Mouse (Mus musculus): ENCODE results near the gene Kif22.

Kif22 gene

GRCm38 (mm10) chr7:127016971-127017949, 25.0 kb downstream of the Kif22 start, which contains the start of gene Pagr1a:
Gene Pagr1a, minus strand, starts transcription at chr7:127017352.
- peak; percentile 98 for DNase-seq

DNA sequence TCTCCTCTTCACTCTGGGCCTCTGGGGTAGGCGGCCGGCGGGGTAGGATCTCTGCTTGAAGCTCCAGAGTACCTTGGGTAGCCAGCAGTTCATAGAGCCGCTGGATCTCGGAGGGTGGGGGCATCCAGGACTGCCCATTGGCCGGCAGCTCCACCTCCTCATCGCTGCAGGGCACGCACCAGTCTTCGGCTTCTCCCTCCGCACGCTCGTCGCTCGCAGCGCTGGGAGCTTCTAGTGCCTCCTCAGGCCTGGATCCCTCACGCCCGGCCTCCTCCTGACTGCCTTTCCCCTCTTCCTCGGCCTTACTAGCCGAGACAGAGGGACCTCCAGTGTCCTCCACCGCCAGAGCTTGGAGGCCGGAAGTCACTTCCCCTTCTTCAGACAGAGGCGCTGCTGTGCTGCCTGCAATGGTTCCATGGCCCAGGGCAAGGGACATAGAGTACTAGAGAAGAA, 25.8 kb downstream of the Kif22 start:
- DNase-seq, result peak; percentile 65 to 68

- no peak for DNase-seq
These were observed 26.0 kb downstream of the Kif22 start, which contains the start of gene Pagr1b for GRCm38 (mm10) chr7:127016481-127016485. Gene Pagr1b, minus strand, starts transcription at chr7:127016484.

DNA sequence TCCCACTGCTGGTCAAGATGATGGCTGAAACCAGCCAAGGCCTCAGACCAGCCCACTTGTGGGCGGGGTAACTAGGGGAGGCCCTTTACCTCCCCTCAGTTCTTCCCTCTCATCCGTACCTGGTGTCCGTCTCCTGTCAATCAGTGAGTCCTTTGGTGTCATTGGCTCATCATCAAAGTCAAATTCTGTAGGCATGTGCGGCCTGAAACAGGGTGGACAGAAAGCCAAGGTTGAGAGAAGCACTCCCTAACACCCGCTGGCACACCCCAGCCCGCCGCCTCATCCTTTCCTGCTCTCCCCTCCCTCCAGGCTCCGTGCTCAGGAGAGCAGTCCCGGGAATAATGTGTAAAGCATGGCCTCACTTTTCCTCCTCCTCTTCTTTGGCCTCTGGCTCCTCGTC, 26.2 kb downstream of the Kif22 start:
- peak; percentile 59 to 62 for DNase-seq

GRCm38 (mm10) chr7:127014993-127015392, 27.3 kb downstream of the Kif22 start:
- peak in 1 of 2 experiments; percentile 4 for DNase-seq

- DNase-seq, result peak; percentile 59 to 63
These were observed 28.0 kb downstream of the Kif22 start, which contains the start of gene Mvp for GRCm38 (mm10) chr7:127014320-127014719. Gene Mvp, minus strand, starts transcription at chr7:127014621.

DNA sequence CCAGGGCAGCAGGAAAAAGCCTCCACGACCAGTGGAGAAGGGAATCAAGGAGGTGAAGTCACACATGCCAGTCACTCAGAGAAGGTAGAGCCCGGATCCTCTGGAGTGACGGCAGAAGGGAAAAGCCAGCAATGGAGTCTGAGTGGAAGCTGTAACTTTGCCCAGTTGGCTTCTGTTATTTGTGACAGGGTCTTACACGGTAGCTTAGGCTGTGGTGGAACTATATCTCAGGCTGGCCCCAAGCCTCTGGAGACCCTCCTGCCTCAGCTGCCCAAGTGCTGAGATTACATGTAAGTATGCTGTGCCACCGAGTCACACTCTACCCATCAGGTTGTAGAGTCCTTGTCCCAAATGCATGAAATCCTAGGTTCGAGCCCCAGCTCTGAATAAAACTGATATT, 28.9 kb downstream of the Kif22 start:
- DNase-seq, result no peak

GRCm38 (mm10) chr7:127012845-127013244, 29.4 kb downstream of the Kif22 start:
- no peak for DNase-seq

DNA sequence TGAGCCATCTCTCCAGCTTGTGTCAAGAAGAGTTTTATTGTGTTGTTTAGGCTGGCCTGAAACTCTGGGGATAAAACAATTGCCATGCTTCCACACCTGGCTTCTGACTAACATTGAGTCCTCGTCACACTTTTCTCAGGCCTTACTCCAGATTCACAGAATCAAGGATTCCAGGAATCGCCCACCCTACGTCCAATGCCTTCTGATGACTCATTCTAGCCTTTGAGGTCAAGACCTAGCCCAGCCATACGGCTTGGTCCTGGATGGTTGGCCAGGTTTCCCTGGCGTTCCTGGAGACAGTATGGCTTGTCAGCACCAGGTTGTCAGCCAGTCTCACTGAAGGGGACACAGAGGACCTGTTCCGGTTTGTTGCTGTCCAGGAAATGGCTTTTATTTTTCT, 29.9 kb downstream of the Kif22 start:
- DNase-seq, result no peak

GRCm38 (mm10) chr7:127011717-127012116, 30.6 kb downstream of the Kif22 start:
- no peak for DNase-seq

- no peak for DNase-seq
These were observed 31.2 kb downstream of the Kif22 start for GRCm38 (mm10) chr7:127011051-127011450.

DNA sequence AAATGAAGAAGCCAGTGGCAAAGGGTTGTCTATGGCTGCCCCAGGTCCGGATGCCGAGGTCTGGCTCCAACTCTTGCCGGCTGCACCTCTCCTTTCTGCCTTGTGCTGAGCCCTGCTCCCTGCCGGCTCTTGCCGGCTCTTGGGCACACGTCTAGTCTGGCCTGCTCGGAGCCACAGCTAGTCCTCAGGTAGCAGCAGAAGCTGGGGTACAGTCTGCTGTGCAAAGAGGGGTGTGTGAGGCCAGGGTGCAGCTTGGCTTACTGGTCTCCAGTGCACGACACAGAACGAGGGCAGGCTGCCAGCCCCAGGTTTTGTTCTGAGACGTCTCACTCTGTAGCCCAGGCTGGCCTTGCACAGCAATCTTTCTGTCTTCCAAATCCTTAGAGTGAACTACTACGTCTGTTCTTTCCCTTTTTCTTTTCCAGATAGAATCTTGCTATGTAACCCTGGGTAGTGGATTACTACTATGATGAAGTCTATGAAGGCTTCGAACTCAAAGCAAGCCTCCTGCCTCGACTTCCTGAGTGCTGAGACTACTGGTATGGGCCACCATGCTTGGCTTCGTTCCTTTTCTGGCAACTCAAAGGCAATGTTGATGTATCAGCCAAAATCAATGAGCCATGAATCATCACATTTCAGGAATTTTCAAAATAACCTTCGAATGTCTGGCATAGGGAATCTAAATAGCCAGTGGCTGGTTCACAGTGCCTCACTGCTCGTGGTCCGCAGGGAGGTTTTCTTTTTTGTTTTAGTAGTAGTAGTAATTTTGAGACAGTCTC, 32.8 kb downstream of the Kif22 start:
- DNase-seq, result peak; percentile 66 to 67

DNA sequence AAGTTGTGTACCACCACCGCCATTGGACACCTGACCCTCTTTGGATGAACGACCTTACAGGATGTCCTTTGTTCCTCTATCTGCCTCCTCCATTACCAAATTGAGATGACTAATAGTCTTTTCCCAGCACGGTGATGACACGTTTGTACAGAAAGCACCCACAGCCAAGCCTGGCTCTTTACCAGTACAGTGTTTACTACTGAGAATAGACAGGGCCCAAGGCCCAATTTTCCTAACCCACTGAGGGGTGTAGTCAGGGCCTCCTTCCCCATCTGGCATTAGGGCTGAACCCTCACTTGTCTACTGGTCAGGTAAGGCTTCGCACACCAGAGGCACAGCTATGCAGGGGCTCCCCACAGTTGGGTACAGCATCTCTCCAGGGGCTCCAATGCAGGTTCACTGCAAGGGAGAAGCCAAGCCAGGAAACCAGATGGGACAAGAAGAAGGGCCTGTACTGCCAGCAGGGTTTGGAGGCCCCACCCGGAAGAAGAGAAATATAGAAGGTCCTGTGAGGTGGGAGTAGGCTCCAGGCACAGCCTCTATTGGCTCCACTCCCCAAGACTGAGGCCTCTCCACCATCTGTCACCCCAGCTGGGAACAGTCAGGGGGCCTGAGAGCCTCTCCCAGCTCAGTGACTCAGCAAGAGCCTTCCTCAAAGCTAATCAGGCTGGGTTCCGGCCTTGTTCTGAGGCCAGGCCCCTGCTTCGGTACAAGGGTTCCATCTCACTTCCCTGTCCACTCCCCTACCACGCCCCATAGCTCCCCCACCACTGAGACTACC, 33.8 kb downstream of the Kif22 start:
- peak; percentile 97 for DNase-seq

DNA sequence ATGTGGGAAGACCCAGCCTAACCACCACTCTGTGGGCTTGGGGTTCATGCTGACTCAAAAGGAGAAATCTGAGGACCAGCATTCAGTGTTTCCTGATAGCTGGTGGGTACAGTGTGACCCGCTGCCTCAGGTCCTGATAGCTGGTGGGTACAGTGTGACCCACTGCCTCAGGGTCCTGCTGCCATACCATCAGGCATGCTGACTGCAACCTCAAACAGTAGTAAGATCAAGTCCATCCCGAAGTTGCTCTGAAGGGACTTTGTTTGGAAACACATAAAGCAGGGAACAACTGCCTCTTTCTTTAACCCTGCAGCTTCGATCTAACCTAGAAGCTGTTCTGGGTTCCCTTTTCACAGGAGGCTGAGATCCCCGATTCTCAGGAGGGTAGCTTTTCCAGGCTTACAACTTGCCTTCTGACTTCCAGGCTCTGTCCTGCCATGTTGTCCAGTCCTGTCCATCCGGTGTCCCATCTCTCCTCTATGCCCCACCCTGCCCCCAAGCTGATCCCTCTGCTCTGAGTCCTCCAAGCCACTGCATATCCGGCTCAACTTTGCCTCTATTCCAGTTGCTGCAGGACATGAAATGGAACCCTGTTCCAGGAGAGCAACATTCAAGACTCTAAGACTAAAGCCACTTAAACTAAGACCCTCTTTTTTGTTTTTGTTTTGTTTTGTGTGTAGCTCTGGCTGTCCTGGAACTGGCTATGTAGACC, 34.8 kb downstream of the Kif22 start:
- DNase-seq, result peak in 1 of 2 experiments; percentile 34

GRCm38 (mm10) chr7:127004122-127004875, 38.0 kb downstream of the Kif22 start:
- no peak for DNase-seq

DNA sequence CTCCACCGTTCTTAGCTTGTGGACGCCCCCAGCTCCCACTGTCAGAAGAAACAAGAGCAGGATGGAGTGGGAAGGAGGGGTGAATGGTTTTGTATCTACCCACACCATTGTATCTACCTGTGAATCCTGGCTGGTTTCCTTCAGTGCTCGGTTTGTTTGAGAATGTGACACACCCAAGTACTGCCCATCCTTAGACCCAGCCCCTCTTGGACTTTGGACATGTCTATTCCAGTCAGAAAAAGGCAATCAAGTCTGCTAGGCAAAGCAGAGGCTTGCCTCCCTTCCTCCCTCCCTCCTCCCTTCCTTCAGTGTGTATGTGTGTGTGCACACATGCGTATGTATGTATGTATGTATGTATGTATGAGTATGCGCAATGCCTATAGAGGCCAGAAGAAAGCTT, 38.7 kb downstream of the Kif22 start:
- no peak for DNase-seq

DNA sequence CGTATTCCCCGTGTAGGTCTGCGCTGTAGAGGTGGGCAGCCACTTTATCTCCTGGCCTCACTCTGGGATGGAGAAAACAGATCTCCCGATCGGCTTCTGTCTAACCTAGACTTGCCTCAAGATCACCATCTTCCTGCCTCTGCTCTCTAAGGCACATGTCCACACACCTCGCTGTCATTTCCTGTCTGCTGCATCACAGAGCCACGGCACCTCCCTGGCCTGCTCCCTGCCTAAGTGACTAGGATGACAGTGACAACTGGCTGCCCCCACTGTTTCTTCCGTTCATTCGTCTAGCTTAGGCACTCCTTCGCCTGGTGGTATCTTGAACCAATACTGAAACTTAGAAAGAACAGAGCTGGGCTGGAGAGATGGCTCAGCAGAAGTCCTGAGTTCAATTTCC, 42.7 kb downstream of the Kif22 start:
- DNase-seq, result no peak

- no peak for DNase-seq
These were observed 45.8 kb downstream of the Kif22 start for GRCm38 (mm10) chr7:126996449-126996848.

DNA sequence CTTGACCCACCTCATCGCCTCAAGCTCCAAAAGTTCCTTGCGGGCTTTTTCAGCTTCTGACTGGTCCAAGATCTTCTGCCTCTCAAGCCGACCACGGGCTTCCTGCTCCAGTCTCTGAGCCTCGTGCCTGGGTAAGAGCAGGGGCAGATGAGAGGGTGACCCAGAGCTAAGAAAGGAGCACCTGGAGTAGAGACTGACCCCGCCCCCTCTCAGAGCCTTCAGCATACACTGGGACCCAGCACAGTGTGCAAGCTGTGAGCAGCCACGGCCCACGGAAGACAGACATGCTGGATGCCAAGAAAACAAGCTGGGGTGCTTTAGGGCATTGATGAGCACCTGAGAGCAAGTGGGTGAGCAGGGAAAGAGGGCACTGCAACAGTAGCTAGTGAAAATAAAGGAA, 53.5 kb downstream of the Kif22 start:
- no peak for DNase-seq

- DNase-seq, result peak; percentile 81 to 87
These were observed 56.0 kb downstream of the Kif22 start for GRCm38 (mm10) chr7:126986319-126986718.

DNA sequence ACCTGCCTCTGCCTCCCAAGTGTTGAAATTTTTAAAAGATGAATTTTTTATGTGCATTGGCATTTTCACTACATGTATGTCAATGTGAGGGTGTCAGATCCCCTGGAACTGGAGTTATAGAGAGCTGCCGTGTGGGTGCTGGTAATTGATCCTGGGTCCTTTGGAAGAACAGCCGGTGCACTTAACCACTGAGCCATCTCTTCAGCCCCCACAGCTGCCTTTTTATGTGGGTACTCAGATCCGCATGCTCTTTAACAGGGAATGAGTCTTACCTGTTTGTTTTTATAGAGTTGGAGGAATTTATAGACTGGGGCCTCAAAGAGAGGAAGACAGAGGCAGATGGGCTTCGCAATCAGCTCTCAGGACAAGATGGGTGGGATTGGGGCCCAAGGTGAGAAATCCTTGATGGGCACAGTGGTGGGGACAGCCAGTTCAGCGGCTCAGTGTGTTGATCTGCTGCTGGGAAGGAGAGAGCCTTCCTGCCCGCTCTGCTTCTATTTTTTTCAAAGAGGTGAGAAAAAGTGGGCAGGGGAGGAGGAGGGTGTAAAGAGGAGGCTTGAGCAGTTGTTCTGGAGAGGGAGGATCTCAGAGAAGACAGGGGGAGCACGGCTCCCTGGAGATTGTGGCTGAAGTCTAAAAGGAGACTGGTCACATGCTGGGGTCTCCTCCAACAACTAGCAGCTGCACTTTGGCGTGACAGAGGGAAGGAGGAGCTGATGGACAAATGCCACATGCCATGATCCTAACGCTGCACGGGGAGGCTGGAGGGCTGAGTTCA, 57.4 kb downstream of the Kif22 start:
- DNase-seq, result no peak

Measured in cerebellum, postnatal 36 days (tissue).